Mouse (Mus musculus) erythroblast, embryonic 14.5 days (primary cell): ENCODE results near the gene 4930556J24Rik.

Experiments
- GATA1 ChIP-seq: IDR thresholded peaks from 2 replicates; pipeline ENCODE4 v1.6.1; 2012; ENCODE audit warnings: low read length, inconsistent platforms, mixed read lengths
- TAL1 ChIP-seq: IDR thresholded peaks from 3 replicates; pipeline ENCODE4 v1.6.1; 2012; ENCODE audit warnings: low read length, inconsistent platforms, mixed read lengths

- TF ChIP-seq GATA1 = no peak
- no peak for TF ChIP-seq TAL1
Observed at GRCm38 (mm10) chr11:3960901-3961300, 15.7 kb downstream of the 4930556J24Rik start.
